Mouse (Mus musculus) layer of hippocampus, adult 9-11 months (tissue): ENCODE results near the gene Prkn.

Experiments
- DNase-seq: peaks from one replicate; pipeline ENCODE4 v3.0.0; 2022

Prkn gene

DNA sequence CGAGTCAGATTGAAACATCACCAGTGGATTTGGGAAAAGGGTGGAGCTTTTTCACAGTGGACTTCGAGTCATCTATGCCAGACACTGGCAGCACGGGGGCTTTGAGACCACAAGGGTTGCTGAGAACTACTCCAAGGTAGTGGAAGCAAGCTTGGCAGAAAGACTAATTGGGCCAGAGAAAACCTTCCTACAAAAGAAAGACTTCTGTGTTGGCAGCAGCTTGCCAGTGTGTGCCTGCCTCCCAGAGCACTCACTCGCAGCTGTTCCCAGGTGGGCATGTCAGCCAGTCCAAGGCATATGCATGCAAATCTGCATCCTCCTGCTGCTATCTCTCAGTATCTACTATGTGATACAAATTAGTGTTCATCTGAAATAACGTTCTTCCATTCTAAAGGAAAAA, 302.1 kb downstream of the Prkn start:
- DNase-seq: peak; percentile 85

DNA sequence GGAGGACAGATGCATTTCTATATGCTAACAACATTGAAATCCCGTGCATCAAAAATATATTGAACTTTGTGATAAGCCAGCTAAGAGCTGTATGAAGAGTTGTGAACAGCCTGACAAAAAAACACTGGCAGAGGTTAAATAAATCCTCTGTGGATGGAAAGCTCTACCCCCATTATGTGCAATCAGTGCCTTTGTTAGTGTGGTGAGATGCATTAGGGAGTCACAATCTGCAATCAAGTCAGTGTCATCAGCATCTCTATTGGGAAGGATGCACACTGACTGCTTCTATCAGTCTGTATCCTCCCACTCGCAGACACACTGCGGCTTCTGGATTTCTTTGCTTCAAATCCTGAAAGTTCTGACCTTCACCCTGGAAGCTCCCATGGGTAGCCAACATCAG, 315.9 kb downstream of the Prkn start:
- DNase-seq: peak; percentile 31

DNA sequence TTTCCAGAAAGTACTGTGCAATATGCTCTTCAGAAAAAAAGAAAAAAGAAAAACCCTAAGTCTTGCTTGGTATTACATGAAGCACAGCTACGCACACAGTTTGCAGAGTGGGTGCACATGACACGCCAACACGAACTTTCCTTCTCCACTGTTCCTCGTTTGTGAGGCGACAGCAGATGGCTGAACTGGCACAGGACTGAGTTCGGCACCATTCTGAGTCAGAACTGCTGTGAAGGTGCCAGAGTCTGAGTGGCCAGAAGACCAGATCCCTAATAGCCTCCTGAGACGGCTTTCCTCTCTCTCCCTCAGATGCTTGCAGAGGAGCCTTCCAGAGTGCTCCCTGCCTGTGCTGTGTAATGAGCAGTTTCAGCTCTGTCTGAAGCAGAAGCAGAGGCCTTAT, 317.4 kb downstream of the Prkn start:
- peak; percentile 93 for DNase-seq

DNA sequence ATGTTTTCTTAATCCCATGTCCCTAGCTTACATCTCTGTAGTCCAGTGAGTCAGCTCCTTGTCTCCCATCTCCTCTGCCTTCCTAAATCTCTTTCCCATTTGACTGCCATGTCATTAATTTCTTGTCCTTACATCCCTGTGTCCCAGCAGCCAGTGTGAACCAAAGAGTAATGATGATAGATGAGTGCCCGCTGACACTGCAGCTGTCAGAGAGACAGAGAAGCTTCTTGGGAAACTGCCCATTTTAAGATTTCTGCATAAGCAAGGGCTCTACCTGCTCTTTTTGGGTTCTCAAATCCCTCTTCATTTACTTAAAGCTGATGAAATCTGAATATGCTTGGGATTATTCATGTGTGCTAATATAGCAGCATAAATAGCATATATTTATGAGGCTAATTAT, 321.3 kb downstream of the Prkn start:
- no peak for DNase-seq

DNA sequence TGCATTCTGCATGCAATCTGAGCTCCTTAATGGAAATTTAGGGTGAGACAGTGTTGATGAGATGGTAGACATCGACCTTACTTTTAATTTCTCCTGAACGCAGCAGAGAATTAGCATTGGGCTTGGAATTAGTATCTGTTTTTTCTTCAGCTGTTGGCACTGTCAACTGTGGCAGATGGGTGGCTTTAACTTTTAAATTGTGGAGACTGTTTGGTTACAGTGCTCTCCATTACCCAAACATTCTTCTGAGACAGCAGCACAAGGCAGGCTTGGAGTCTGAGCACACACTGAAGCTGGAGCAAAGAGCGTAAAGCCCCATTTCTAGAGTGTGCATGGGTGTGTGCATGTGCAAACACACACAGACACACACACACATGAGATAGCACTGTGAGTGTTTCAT, 322.6 kb downstream of the Prkn start:
- peak; percentile 37 for DNase-seq

DNA sequence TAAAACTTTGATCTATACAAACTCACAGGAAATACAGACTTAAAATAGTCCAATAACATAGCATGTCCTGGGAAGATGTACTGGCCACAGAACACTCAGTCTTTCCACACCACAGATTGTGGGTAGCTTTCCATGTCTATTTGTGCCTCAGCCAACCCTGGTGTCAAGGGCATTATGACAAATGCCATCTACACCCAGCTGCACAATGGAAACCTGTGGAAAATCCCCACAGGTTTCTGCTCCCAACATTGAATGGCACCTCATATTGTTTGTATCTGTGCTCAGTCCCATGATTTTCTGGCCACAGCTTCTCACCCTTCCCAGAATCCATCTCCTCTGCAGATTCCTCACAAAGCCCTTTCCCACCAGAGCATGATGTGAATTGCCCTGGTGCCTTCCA, 347.2 kb downstream of the Prkn start:
- DNase-seq: no peak

DNA sequence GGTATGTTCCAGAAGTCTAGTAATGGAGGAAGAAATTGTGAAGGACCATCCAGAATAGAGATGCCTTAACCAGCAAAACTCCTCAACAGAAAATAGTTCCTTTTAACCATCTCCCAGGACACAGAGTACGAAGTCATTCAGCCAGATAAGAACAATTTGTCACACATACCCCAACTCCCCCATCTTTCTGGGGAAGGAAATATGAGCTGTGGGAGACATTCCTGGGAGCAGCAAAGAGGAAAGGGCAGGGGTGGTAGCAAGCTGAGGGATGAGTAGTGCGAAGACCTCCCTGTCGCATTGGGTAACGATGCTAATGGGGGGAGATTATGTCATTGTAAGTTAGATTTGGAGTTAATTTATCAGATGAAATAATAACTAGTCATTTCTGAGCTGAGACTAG, 348.3 kb downstream of the Prkn start:
- no peak for DNase-seq

DNA sequence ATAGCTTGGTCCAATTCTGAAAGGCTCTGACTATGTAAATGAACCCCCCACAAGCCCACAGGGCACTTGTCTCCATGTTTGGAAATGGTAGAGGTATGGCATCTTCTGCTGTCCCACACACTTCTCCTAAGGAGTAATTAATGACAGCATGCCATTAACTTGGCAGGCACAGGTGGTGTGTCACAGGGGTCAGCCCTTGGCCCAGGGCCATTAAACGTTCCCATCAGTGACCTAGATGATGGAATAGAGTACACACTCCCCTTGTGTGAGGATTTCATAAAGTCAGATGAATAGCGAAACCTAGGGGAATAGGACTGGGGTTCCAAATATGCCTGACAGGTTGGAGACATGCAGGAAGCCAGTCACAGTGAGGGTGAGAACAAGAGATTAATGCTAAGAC, 350.1 kb downstream of the Prkn start:
- DNase-seq: no peak

DNA sequence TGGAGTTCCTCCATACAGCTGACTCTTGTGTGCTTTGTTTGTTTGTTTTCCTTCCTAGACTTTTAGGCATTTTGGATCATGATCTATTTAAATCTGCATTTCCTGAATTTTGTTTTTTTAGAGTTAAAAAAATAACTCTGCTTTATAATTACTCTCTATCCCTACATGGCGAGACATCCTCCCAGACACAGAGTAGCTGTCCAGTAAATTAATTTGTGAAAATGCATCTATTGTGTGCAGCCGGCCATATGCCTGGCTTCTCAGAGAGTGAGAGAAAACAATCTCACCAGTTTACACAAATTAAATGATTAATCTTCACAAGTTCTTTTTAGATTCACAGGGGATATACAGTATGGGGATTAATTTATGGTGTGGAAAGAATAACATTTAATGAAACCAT, 357.9 kb downstream of the Prkn start:
- DNase-seq: no peak

DNA sequence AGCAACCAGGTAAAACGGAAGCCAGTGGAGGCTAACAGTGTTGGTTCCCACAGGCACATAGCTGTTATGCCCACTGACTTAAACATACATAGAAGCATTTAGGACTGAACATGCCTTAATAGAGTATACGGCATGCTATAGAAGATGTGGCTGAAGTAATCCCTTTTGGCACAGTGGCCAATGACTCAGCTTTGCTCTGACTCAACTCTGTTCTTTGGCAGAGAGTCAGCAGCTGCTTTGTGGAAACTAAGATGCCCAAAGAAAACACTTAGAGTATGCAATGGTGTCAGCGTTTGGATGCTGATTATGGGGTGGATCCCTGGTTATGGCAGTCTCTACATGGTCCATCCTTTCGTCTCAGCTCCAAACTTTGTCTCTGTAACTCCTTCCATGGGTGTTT, 368.9 kb downstream of the Prkn start:
- peak; percentile 28 for DNase-seq

DNA sequence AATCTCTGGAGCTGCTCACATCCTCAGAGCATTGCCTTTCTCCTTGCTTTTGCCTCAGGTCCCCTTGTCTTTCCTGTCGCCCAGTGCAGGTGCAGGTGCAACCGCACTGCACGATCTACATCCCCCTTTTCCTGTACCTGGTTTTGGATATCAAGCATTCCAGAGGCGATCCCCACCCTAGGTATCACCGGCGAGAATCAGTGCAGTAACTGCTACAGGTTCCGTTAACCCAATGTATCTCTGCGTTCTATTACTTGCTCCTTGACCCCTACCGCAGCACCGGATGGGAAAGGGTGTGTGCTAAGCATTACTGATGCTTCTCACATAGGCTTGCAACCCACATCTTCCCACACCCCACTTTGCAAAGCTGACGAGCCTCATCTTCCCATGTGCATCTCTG, 370.8 kb downstream of the Prkn start:
- DNase-seq: peak; percentile 17

DNA sequence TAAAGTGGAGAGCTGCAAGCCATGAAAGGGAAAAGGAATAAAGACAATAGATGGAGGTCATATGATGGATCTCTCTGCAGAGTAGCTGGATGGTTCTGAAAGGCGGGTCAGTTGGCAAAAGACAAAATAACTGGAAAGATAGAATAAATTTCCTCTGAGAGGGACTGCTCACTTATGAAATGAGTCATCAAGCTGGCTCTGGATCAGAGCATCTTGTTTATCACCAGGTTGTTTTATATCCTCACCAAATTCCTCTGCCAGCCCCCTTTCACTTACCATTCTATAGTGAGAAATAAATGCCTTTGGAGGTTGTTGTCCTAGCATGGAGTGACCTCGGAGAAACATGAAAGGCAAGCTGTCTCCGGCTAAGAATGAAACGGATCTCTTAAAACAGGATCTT, 371.4 kb downstream of the Prkn start:
- DNase-seq: no peak

DNA sequence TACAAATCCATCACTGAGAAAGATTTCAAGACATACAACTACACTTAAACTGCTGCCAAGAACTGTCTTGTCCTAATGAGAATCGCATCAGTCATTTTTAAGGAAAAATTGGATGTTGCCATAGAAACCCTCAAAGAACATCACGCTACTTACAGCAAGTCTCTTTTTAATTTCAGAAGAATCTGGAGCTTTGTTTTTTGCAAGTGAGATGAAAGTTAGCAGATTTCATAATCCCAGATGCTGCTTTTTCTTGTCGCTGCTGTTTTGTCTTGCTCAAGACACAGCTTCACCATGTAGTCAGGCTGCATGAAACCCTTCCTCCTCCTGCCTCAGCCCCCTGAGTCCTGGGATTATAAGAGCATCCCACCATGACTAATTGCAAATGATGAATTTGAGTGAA, 373.5 kb downstream of the Prkn start:
- DNase-seq: peak; percentile 42

DNA sequence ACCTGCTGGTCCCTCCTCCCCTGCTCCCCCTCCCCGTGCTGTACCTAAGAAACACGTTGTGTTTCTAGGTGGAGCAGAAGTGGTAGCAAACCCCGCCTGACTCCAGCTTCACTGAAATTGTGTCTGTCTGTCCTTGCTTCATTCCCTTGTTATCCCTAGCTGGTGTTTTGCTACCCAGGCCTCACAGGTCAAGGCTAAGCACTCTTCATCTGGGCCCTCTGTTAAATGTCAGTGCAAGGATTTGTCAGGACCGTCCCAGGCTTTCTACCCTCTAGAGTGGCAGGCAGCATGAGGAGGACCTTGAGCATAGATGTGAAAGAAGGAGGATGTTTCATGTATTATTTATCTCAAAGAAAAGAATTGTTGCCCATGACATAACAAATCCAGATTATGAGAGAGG, 388.8 kb downstream of the Prkn start:
- DNase-seq: no peak

DNA sequence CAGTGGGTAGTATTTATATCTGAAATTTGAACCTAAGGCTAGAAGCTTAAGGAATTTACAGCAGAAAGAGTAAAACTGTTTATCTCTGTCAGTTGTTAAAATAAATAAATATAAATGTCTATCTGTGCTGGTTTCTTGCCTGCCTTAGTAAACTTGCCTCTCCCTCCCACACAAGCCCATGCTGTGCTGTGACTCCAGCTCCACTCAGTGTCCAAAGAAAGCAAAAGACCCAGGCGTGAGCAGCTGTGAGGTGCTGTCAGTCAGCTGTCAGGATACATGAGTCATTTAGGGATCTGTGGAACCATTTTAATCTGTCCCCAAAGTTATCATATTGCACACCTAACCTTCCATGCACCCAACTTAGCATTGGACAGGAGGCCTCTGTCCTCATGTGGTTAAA, 389.2 kb downstream of the Prkn start:
- peak; percentile 41 for DNase-seq

DNA sequence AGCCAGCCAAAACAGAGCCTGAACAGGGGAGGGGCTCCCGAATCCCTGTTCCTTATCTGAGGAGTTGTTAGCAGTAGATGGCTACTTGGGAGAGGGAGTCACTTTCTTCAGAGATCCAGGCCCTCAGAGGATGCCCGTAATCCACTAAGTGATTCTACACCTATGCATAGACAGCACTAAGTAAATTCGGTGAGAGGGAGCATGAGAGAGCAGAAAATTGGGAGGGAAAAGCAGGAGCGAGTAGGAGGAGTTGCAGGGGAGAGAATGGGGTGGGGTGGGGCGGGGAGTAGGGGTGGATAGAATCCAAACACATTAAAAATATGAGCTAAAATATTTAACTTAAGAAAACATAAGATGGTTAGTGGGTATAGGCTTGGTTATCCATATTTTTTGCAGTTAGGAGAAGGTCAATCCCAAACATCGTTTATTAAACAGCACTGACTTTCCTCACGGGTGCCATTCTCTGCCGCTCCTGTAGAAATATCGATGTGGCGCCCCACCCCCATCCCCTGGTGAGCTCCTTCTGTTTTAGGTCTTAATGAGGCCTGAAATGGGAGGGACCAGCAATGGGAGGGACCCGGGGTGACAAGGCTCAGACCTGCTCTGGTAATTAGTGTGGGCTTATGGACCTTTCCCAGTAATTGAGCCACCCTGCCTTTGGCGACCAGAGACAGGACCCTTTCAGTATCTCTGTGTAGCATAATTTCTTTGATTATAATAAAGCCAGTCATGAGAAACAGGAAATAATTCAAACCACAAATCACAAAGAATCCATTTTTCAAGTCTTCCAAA, 390.6 kb downstream of the Prkn start:
- DNase-seq: no peak

DNA sequence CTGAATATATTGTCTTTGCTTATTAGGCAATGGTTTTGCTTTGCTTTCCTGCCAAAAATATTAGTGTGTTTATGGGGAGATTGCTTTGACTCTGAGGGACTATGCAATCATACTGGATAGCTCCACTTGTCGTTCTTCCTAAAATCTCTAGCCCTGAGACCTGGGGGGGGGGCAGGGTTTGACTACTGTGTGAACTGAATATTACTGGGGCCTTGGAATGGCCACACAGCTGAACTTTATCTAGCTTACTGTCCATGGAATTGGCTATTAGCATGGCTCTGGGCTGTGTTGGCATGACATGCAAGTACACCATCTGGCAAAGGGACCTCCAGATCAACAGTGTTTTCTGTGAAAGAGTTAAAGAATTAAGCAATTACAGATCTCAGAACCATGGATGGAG, 395.1 kb downstream of the Prkn start:
- no peak for DNase-seq

DNA sequence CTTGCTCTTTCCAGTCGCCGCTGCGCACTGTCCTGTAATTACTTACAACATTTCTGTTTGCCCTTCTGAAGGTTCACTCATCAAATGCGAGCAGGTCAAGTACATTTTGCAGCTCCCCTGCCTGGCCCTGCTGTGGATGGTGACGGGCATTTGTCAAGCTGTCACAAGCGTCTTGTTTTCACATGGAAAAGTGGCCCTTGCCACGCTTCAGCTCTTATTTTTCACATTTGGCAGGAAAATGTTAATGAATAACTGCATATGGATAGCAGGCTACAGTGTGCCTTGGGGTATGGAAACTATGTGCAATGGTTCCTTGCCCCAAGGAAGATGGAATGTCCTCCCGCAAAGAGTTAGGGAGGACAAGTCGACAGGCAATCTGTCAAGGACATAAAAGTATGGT, 404.9 kb downstream of the Prkn start:
- DNase-seq: no peak

DNA sequence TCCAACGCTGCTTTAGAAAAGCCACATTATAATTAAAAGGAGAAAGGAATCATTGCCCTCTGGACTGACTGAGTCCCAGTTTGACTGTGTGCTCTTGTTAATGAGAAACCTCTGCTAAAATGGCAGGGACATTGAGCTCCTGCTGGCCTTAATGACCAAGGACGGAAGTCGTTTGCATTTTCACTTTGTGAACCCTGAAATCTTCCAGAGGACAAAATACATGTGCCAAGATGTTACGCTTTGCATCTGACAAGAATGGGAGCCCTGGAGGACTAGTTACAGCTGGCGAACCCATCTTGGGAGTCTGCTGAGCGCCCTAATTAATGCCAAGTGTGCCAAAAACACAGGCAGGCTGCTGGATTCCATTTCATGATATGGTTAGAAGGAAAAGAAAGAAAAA, 409.0 kb downstream of the Prkn start:
- DNase-seq: peak; percentile 26

DNA sequence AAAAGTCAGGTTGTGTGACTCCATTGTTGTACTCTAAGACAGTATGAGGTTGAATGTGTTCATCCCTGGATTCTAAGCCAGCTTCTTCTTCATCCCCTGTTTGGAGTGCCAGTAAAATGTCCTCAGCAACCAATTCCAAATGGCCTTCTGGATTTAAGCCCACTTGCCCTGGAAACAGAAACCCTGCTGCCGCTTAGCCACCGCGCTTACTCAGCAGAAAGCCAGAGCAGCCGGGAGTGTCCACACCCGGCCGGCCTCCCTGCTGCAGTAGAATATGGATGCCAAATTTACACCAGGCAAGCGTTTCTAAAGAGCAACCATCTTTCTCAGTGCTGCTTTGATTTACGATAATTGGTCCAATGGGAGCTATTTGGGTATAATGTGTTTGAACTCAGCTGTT, 420.5 kb downstream of the Prkn start:
- no peak for DNase-seq

DNA sequence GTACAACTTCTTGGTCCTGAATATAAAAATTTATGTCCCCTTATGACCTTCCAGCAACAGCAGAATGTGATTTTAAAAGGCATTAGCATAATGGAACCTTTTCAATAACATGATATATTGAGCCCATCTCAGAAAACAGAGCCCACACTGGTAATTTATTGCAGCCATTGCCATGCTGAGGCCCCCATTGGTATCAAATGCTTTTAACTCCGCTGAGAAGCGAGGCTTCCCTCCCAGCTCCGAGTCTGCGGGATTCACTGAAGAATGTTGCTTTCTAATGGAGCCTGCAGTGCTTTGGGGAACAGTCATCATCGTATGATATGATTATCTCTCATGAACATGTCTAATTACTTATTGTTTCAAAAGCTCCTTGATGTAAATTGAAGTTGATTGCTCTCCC, 421.5 kb downstream of the Prkn start:
- DNase-seq: no peak

DNA sequence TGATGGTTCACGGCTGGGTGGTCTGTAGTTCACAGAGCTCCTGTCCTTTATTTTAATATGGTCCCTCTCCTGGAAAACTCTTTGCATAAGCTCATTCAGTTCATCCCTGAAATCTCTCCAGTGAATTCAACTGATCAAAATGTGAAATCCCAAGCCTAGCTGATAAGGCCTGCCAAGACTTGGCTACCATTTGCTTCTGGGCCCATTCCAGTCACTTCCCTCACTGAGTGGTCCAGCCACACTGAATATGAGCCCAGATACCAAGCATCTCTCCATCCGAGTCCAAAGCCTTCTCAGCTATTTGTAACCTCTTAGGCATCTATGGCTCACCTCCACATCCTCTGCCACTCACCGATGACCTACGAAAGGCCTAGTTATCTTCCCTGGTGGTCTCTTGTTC, 427.8 kb downstream of the Prkn start:
- DNase-seq: no peak

DNA sequence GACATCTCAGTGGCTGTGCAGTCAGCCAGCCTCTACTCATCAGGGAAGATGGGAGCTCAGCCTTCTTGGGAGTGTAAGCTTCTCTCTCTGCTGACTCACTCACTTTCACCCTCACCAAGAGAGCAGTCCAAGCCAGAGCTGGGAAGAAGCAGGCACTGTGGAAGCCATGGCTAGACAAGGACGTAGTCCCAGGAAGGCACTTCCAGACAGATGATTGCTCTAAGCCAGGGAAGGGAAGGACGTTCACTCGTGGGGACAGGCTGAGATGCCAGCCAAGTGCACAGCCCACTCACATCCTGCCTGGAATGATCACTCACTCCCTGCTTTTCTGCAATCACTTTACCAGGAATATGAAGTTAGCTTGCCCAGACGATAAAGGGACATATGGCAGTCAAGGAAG, 430.0 kb downstream of the Prkn start:
- peak; percentile 21 for DNase-seq

DNA sequence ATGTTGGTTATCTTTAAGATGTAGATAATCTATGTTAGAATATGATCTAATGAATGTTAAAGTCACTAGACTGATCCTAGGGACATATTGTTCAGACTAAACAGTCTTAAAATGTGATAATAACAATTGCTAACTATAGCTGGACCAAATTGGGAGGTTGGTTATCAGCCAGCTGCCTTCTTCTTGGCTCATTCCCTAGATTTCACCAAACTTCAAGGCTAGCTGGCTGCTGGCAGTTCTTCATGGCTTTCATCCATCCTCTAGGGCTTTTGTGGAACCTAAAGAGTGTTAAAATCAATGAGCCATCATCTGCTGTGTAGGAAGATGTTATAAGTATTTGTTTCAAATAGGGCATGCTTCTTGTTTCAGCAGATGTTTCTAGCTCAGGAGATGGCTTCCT, 431.7 kb downstream of the Prkn start:
- DNase-seq: peak; percentile 67

DNA sequence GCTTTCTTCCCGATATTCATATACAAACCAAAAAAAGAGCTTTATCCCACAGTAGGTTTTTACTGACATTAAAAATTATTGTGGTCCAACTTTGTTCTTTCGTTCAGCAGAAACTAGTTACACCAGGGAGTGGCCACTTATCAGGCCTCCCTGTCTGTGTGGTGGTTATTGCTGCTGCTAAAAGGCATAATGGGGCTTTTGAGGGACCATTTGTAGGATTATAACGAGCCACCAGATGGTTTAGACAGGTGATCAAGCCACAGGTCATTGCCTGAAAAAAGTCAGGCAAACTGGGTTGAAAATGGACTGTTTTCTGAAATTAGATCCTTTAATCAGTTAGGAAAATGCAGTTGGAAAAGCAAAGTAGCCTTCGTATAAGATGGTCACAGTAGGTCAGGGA, 444.1 kb downstream of the Prkn start:
- no peak for DNase-seq

DNA sequence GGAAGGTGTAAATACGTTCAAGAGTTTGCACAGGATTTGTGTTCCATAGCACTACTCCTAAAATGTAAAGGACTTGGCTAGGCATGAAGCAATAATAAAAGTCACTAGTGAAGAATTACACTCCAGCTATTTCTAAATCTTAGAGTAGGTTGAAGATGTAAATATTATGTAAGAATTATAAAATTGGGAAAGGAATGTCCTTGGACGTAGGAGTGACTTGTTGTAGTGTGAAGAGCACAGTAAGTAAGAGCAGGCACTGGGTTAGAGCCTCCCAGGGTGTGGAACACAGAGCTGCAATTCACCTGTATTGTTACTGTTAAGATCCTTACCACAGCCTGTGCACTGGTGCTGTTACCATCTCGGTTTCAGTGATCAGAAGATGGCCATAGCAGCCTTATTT, 450.0 kb downstream of the Prkn start:
- no peak for DNase-seq
